Mouse (Mus musculus) activated CD4-positive, CD25-positive, alpha-beta regulatory T cell, adult 4 months (primary cell): Measurements from ENCODE around the gene Actrt2. TPM values are rescaled to one million over a fixed set of nuclear protein-coding genes. Genes with fewer than 3 reads are reported as not detected.

Experiments used
- ATAC-seq: one replicate; pipeline ENCODE4 v1.8.0; 2017
- polyA plus RNA-seq, 2 experiments: library from polyadenylated mRNA; unstranded; fragments of 100-300 nt; shearing (Covaris generic); gene quantifications; one replicate each; pipeline ENCODE4 v1.2.1; 2017

Actrt2 gene
- polyA plus RNA-seq, 2 experiments from 2014 or later = not detected

GRCm38 (mm10) chr4:154682311-154682710, 14.6 kb upstream of the Actrt2 start:
- no peak for ATAC-seq

GRCm38 (mm10) chr4:154675441-154676000, 7.9 kb upstream of the Actrt2 start:
- ATAC-seq = no peak

GRCm38 (mm10) chr4:154674966-154675365, 7.3 kb upstream of the Actrt2 start:
- ATAC-seq = no peak

- ATAC-seq = no peak
Measured at GRCm38 (mm10) chr4:154674541-154674940, 6.9 kb upstream of the Actrt2 start.

- ATAC-seq = no peak
Measured at GRCm38 (mm10) chr4:154673986-154674385, 6.3 kb upstream of the Actrt2 start.

GRCm38 (mm10) chr4:154672027-154672426, 4.4 kb upstream of the Actrt2 start:
- ATAC-seq = no peak

- no peak for ATAC-seq
Measured at GRCm38 (mm10) chr4:154671232-154671912, 3.7 kb upstream of the Actrt2 start.

- no peak for ATAC-seq
Measured at GRCm38 (mm10) chr4:154662681-154663215, 4.9 kb downstream of the Actrt2 start.

GRCm38 (mm10) chr4:154661256-154661655, 6.4 kb downstream of the Actrt2 start:
- no peak for ATAC-seq

- no peak for ATAC-seq
Measured at GRCm38 (mm10) chr4:154660025-154660424, 7.6 kb downstream of the Actrt2 start.

GRCm38 (mm10) chr4:154655134-154655910, 12.3 kb downstream of the Actrt2 start:
- no peak for ATAC-seq

- ATAC-seq = no peak
Measured at GRCm38 (mm10) chr4:154652494-154652893, 15.2 kb downstream of the Actrt2 start.

GRCm38 (mm10) chr4:154649083-154649747, 18.5 kb downstream of the Actrt2 start:
- no peak for ATAC-seq

GRCm38 (mm10) chr4:154642496-154642895, 25.2 kb downstream of the Actrt2 start:
- no peak for ATAC-seq

- no peak for ATAC-seq
Measured at GRCm38 (mm10) chr4:154641296-154642110, 26.2 kb downstream of the Actrt2 start.

GRCm38 (mm10) chr4:154640443-154641295, 27.0 kb downstream of the Actrt2 start:
- no peak for ATAC-seq

- ATAC-seq = no peak
Measured at GRCm38 (mm10) chr4:154639591-154640442, 27.9 kb downstream of the Actrt2 start.

GRCm38 (mm10) chr4:154639126-154639525, 28.5 kb downstream of the Actrt2 start:
- ATAC-seq = no peak

- no peak for ATAC-seq
Measured at GRCm38 (mm10) chr4:154638320-154638886, 29.3 kb downstream of the Actrt2 start.
